Mouse (Mus musculus): ENCODE data around the gene Agmat.
"Not testable (repeated sequence)": the region's sequence is repeated elsewhere in the genome, so short reads cannot be mapped to it uniquely, and the experiment has no call there.

Agmat gene

DNA sequence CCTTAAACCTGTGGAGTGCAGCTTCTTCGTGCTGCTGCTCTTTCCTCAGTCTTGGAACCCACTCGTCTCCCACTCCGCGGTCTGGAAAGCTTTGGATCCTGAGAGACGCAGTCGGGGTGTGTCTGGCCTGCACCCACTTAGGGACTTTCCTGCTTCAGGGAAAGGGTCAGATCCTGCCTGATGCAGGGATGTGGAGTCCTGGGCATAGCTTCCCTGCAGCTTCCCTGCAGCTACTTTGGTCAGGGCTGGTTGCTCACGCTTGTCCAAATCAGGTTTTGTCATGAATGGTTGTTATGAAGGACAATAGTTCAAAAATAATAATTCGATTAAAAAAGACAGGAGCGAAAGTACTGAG is 11.3 kb upstream of the Agmat start:
- DNase-seq (ENCODE audit: low spot score in 2 of 2): no peak

DNA sequence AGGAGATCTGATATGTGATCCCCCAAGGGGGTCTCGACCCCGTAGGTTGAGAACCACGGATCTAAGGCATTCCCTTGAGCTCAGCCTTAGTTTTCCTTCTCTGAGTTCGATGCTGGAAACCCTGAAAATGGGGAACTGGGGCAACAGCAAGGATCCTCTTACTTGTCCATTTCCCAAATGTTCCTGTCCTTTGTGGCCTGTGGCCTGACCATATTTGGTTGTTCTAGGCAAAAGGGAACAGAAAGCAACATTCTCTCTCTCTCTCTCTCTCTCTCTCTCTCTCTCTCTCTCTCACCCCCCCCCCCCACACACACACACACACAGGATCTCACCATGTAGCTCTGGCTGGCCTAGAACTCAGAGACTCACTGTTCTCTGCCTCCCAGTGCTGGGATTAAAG is 9.6 kb upstream of the Agmat start:
- no peak for DNase-seq (ENCODE audit: low spot score in 2 of 2)

DNA sequence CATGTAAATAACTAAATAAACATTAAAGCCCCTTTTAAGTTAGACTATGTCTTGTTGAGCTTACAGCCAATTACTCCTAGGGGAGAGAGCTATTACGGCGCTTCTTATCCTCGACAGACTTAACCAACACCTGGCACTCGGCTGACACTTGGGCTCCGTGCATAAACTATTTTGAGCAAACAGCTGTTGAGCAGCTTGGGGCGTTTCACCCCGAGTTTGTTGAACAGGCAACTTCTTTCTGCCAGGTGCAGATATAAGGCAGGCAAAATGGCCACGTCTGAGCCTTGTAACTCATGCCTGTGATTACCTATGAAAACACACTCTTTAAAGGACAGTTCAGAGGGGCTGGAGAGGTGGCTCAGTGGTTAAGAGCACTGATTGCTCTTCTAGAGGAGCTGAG is 8.5 kb upstream of the Agmat start:
- DNase-seq (ENCODE audit: low spot score in 2 of 2): no peak

DNA sequence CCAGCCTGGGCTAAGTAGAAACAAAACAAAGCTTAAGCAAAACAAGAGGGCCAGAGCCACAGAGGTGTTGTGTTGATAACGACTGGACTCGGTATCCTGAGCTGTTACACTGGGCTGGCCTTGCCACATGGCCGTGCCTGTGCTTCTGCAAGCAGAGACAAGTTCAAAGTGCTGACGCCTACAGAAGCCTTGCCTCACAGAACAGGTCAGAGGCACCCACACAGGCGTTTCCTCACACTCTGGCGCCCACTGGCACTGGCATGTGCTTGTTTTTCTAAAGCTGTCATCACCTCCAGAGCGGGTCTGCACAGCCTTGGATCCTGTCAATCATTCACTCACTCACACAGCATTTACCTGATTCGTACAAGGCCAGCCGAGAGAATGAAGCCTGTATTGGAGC is 4.6 kb upstream of the Agmat start:
- no peak for DNase-seq (ENCODE audit: low spot score in 2 of 2)

DNA sequence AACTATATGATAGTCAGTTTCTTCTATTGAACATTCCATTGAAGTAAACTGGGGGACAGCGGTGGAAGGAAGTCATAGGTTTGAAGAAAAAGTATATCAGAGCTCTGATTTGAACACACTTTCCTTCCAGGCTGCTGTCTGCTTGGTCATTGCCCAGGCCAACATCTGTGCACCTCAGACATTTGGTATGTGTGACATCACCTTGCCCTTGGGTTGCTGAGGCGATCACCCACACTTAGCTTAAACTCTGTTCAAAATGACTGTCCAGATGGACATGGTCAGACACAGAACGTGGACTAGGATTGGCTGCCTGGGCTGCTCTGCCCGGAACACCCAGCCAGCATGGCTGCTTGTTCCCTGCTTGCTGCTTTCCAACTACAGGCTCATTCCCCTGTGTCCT is 4.1 kb upstream of the Agmat start:
- no peak for DNase-seq (ENCODE audit: low spot score in 2 of 2)

DNA sequence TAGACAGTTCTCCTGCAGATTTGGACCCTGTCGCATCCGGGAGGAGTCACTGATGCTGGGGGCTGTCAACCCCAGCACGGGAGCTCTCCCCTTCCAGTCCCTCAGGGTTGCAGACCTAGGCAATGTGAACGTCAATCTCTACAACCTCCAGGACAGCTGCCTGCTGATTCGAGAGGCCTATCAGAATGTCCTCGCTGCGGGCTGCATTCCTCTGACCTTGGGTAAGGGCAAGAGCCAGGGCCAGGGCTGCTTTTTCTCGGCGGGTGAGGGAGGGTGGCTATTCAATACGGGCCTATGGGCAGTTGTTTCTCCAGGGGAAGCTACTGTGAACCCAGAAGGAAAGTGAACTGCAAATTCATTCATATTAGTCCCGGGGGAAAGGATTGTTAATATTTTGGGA is 3.1 kb downstream of the Agmat start:
- DNase-seq (ENCODE audit: low spot score in 2 of 2): no peak

DNA sequence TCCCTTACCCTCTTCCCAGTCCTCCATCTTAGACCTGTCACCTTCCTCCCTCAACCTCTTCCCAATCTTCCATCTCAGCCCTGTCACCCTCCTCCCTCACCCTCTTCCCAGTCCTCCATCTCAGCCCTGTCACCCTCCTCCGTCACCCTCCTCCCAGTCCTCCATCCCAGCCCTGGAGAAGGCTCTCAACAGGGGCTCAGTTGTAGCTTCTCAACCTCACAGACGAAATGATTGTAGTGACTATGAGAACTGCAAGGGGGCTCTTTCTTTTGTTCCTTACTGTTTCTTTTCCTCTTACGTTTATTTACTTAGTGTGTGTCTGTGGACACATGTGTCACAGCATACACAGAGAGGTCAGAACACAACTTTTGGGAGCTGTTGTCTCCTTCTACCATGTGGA is 4.4 kb downstream of the Agmat start:
- DNase-seq (ENCODE audit: low spot score in 2 of 2): no peak

DNA sequence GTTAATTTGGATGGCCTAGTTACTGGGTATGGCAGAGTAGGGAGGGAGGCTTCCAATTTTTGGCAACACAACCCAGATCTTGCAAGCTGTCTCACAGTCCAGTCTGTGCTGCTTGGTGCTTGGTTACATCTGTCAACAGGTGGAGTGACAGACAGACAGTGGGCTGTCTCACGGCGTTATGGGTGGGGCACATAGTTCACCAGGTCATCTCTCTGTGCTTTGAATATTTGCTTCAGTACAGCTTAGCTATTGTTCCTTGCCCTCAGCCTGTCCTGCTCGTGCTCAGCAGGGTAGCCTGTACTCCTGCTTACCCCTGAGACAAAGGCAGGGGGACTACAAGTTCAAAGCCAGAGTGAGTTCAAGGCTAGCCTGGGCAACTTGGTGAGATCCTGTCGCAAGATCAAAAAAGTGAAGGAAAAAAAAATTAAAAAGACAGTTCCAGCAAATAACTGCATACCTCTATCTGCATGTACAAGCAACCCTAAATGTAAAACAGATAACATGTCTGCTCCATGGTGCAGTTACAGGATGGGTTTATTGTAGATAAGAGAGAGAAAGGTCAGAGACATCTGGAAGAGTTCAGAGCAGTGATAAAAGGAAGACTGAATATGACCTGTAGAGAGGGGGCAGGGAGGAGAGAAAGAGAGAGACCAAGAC is 5.1 kb downstream of the Agmat start:
- no peak for DNase-seq (ENCODE audit: low spot score in 2 of 2)

DNA sequence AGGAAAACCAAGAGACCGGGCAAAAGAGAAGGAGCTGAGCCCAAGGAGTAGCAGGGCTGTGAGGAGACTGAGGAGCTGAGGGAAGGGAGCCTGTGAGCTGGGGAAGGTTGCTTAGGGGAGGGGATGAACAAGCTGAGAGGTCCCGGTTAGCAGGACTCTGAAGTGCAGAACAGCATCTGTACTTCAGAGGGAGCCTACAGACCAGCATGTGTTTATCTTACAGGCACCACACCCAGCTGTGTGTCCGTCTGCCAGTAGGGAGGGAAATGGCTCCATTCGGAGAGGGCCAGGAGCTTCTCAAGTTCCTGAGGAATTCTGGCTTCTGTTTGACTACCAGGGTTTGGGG is 5.6 kb downstream of the Agmat start:
- DNase-seq (ENCODE audit: low spot score in 2 of 2): no peak

DNA sequence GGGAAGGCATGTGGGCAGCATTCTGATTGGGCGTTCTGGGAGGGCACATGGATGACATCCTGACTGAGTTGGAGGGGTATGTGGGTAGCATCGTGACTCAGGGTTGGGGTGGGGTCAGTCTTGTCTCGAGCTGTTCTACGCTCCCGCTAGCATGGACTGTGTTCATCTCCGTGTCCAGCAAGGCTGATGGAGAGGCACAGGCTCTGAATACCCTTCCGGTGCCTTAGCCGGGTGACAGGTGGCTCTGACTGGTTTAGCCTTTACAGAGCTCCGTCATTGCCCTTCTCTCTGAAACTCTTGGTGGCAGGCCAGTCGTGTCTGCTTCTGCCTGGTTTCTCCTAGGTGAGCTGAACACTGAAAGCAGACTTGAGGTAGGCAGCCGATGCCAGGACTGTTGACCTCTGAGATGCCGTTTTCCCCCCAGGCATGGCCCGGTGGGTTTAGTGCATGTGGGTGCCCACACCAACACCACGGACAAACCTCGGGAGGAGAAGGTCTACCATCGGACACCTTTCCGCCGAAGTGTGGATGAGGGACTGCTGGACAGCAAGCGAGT is 9.0 kb downstream of the Agmat start:
- no peak for DNase-seq (ENCODE audit: low spot score in 2 of 2)

DNA sequence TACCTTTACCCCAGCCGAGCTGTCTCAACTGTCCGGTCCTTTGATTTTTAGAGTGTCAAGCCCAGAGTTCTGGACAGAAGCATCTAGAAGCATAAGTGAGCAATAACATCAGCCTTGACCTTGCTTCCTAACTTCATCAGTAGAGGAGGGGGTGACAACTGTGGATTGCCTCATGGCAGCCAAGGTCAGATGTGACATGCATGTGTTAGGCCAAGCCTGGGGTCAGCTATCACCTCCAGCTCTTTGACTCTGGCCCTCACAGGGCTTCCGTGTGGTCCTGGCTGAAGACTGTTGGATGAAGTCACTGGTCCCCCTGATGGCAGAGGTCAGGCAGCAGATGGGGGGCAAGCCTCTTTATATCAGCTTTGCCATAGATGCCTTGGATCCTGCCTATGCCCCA is 10.7 kb downstream of the Agmat start:
- no peak for DNase-seq (ENCODE audit: low spot score in 2 of 2)

DNA sequence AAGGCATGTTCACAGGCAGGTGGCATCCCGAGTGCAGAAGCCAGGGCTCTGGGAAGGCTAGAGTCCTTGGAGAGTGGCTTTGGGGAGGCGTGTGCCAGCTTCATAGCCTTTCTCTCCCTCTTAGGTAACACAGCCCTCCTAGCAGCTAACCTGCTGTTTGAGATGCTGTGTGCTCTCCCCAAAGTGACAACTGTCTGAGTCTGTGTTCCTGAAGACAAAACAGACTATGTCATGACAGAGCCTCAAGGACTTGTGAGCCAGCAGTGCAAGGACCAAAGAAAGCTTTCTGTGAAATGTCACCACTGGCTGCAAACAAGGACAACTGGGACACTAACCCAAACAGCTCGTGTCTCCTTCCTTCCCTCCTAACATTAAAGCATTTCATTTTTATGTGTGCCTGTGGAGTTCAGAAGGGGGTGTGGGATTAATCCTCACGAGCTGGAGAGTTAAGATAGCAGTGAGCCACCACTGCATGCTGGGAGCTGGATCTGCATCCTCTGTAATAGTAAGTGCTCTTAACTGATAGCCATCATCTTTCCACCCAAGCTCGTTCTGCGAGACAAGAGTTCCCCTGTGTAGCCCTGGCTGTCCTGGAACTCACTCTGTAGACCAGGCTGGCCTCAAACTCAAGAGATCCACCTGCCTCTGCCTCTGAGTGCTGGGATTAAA is 12.5 kb downstream of the Agmat start:
- DNase-seq (ENCODE audit: low spot score in 2 of 2): no peak

DNA sequence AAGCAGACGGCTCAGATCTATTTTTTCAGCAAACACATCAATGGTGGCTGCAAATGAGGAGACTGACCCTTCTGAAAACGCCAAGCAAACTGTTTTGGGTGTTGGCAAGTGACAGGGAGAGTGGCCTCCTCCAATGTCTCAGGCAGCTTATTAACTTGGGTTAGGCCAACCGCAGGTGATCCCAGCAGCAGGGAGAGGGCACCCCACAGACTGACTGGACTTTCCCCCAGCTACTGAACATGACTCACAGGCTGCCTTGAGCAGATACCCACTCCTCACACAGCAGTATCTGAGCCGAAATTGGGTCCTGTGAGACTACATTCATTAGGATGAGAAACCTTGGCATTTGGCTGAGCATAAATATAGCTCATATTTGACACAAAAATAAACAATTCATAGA is 14.5 kb downstream of the Agmat start:
- DNase-seq (ENCODE audit: low spot score in 2 of 2): no peak

DNA sequence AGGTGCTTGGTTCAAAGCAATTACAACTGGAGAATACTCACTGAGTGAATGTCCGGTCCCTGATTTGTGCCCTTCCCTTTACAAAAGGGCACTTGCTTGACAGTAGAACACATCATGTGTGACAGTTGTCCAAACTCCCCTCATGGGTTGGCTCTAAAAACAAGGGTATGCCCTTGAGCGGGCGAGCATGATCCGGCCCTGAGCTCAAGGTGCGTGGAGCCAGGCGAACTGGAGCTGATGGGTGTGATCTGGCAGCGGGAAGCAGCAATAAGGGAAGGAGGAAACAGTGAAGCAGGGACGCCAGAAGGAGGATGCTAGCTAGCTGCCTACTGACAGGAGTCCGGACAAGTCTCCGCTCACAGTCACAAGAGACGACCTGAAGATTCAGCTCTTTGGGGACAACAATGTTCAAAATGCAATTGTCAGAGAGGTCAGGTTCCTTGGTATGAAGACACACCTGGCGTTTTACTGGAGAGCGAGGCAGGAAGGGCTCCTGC is 15.7 kb downstream of the Agmat start:
- no peak for DNase-seq (ENCODE audit: low spot score in 2 of 2)

DNA sequence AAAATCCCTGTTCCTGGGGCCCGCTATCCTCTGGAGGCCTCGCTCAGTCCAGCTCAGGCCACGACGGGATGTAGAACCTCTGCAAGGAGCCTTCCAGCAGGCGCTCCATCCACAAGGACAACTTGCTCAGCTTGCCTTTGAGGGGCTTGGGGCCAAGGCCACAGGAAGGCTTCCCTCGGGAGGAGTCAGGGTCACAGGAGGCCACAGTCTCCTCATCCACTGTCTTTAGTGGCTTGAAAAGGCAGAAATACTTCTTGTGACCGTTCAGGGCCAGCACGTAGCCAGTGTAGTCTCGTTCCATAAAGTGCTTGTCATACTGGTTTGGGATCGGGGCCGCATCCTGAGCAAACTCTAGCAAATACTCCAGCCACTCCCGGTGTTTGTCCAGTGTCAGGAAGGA is 17.0 kb downstream of the Agmat start:
- DNase-seq (ENCODE audit: low spot score in 2 of 2): no peak

DNA sequence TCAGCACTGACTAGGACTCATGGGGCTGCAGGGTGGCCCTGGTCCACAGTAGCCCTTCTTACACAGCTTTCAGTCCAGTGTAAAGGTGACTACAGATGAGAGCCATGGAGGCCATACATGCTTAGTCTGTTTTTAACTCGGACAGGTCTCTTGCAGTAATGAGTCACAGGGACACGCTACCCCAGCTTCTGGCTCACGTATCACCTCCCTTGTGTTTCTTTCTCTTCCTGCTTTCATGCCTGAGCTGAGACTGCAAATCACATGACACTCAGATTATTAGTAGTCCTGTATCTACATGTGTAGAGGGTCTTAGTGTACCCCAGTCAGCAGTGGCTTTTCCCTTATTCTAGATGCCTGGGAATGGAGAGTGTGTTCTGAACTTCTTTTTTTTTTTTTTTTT is 18.5 kb downstream of the Agmat start:
- DNase-seq (ENCODE audit: low spot score in 2 of 2): no peak

DNA sequence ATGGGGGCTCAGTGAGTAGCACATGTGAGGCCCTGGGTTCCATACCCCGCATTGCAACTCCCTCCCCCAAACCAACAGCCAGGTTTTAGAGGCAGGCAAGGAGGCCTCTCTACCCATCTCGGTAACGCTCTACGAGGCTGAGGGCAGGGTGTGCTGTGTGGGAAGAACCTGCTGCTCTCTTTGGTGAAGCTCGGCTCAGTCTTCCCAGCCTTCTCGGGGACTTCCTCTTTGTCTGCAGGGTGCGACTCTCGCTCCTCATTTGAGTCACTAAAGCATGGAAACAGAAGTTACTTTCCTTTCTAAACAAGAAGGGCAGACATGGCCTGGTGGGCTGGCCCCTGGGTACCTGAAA is 19.8 kb downstream of the Agmat start:
- no peak for DNase-seq (ENCODE audit: low spot score in 2 of 2)

DNA sequence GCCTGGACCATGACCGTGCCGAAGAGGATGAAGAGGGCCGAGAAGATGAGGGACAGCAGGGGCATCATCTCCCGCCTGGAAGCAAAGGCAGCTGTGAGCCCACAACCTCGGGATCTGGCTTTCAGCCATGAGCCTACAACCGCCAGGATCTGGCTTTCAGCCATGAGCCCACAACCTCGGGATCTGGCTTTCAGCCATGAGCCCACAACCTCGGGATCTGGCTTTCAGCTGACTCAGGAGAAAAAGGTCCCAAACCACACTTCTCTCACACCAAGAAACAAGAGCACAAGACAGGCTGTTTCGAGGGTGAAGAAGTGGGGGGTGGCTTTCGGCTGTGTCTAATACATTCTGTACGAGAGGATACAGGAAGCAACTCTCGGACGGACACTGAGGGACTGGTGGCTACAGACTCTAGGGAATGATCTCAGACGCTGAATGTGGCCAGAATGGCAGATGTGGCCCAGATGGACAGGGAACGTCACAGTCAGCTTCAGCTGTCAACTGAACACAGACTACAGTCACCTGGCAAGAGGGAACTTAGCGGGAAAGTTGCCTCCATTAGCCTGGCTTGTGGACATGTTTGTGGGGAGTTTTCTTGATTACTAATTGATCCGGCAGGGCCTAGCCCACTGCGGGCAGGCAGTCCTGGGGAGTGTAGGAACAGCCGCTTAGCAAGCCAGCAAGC is 20.3 kb downstream of the Agmat start:
- no peak for DNase-seq (ENCODE audit: low spot score in 2 of 2)

DNA sequence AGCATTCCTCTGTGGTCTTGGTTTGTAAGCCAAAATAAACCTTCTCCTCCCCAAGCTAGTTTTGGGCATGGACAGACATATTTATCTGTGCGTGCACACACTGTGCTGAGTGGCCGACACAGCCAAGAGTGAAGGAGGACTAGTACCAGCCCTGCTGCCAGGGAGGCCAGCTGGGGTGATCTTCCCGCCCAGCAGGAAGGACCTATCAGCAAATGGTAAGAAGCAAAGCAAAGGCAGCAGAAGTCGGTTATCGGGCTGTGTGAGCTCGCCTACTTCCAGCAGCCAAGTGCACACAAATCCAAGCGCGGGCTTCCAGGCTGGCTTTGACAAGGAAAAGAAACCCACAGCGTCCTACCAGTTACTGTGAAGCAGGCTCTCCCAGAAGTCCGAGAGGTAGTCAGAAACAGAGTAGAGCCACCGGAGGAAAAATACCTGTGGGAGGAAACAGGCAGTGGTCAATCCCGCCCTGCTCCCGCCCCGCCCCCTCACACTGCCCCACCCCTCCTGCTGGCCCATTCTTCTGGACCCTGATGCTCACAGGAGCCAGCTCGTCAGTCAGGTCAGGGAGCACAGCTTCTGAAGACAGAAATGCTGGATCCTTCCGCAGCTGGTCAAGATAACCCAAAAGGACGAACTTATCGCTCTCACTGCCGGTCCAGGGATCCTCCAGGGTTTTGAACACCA is 21.0 kb downstream of the Agmat start:
- no peak for DNase-seq (ENCODE audit: low spot score in 2 of 2)

DNA sequence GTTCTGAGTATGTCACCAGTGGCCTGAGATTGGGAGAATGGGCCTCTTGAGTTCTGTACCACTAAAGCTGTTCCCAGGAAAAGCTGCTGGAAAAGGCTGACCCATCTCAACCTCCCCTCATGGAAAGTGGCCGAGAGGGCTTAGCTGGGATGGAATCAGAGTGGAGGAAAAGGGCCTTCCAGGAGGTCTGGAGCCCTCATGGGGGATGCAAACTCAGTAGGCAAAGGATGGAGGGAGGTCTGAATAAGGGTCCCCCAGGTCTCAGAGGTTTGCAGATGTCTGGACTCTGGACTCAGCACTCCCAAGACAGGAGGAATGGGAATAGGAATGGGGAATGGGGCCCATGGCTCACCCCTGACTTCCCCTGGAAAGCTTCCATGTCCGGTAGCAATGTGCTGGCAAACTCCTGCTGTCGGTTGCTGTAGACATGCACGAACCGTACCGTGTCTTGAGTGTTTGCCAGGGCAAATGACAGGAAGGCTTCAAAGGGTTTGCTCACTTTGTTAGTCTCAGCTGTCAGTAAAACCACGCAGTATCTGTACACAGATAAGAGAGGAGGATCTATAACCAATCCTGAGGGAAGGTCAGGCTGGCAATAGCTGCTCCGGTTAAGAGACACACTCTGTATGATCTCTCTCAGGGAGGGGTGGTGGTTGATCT is 23.2 kb downstream of the Agmat start:
- no peak for DNase-seq (ENCODE audit: low spot score in 2 of 2)

DNA sequence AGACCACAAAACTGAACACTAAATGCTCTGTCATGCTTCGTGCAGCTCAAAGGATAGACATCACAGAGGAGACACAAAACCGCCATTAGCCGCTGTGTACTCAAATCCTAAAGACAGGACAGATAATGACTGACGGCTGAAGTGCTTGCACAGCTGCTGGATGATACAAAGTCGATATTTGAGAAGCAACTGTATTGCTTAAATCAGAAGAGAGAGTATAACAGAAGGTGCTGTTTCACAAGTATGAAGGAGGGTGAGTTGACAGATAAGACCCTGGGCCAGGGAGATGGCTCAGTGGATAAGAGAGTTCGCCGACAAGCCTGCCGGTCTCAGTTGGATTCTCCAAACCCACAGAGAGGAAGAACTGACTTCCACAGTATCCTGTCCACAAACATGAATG is 25.4 kb downstream of the Agmat start:
- DNase-seq (ENCODE audit: low spot score in 2 of 2): no peak

DNA sequence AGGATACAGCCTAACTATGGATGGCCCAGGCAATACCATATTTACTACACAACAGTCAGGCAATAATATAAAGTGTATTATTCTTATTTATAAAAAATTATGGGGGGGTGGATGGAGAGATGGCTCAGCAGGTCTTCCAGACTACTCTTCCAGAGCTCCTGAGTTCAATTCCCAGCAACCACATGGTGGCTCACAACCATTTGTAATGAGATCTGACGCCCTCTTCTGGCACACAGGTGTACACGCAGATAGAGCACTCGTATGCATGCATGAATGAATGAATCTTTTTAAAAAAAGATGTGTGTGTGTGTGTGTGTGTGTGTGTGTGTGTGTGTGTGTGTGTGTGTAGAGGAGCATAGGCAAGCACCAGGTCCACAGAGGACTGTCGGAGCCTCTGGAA is 26.5 kb downstream of the Agmat start:
- DNase-seq (ENCODE audit: low spot score in 2 of 2): not testable (repeated sequence)

Measured in frontal cortex, postnatal 14 days (tissue).